Comparison of ENCODE assay signal across 7 mouse cellular contexts in the genomic region with DNA sequence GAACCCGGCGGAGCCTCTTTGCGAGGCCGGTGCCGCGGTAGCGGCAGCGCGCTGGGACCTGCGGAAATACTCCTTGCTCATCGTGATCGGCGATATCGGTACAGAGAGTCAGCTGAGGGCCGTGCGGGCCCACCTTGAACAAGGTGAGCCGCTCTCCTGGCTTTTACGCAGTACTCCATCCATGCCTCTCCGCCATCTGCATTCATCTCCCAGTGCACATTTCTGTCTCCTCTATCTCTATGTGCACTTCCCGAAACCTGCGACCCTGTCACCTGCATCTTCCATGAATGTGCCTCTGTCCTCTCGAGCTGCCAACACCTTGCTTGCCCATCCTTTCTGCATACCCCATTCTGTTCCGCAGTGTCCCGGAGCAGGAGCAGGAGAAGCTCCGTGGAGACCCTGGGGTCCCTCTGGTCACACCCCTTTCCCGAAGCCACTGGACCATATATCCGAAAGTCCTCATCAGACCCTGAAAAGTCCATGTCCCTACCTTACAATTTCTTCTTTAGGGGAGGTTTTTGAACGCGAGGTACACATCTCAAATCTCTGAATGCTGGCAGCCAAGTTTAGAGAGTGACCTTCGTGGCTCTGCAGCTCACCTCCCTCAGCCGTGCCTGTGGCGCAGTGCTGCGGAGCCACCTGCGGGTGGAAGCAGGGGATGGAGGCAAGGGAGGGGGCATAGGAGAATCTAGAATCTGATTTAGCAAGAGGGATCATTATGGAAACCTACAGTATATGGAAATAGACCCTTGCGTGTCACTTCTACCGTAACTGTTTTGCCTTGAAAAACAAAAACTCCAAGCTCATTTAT. TPM values are rescaled to one million over a fixed set of nuclear protein-coding genes. Genes with fewer than 3 reads are reported as not detected.
DNase-seq lines count a peak whose midpoint lies in the region; ATAC-seq and TF ChIP-seq lines count a peak whose summit lies in the region.

No protein-coding gene starts in this region.

- peak; percentile 60 for ATAC-seq in forebrain, embryonic 12.5 days (ENCODE audit: low FRiP score)
- no peak for ATAC-seq in liver, embryonic 12.5 days

- no peaks in the 10 kb centered on the region for H3K36me3 ChIP-seq in forebrain, embryonic 12.5 days (replicated peaks)
- no peaks in the 10 kb centered on the region for H3K36me3 ChIP-seq in liver, embryonic 12.5 days

- no peak for DNase-seq in layer of hippocampus, adult 2 months (ENCODE audit: low spot score in 2 of 2)
- DNase-seq in layer of hippocampus, adult 8-10 months (ENCODE audit: low spot score in 2 of 2) = no peak
- peak; percentile 69 for DNase-seq in brain, adult 2 months (ENCODE audit: low read depth, low spot score)
- peak; percentile 51 for DNase-seq in thymus, postnatal 4 days
- no peak for DNase-seq in layer of hippocampus, postnatal 36 days

- H3K4me1 ChIP-seq in forebrain, embryonic 12.5 days = peaks cover 45% of the 10 kb centered on the region
- H3K4me1 ChIP-seq in liver, embryonic 12.5 days = peaks cover 25% of the 10 kb centered on the region

- WGBS in forebrain, embryonic 12.5 days = 3% methylated on average over 36 of the region's 36 CpGs
- WGBS in liver, embryonic 12.5 days (ENCODE audit: insufficient replicate concordance) = 6% methylated on average over 36 of the region's 36 CpGs

- TF ChIP-seq CTCF in layer of hippocampus, adult 2 months (conservative IDR thresholded peaks at IDR 0.05) = peak; percentile 59

- H3K9ac ChIP-seq in forebrain, embryonic 12.5 days = peak overlapping the region; percentile 67
- H3K9ac ChIP-seq in liver, embryonic 12.5 days = peak overlapping the region; percentile 44

- H3K27me3 ChIP-seq in forebrain, embryonic 12.5 days = no peaks in the 10 kb centered on the region
- peaks cover 77% of the 10 kb centered on the region for H3K27me3 ChIP-seq in liver, embryonic 12.5 days (replicated peaks)

- no peaks in the 10 kb centered on the region for H3K9me3 ChIP-seq in forebrain, embryonic 12.5 days
- H3K9me3 ChIP-seq in liver, embryonic 12.5 days (replicated peaks) = no peaks in the 10 kb centered on the region

- peak overlapping the region; percentile 91 for H3K27ac ChIP-seq in layer of hippocampus, adult 2 months
- no peak overlapping the region for H3K27ac ChIP-seq in forebrain, embryonic 12.5 days
- H3K27ac ChIP-seq in liver, embryonic 12.5 days = no peak overlapping the region

- peak overlapping the region; percentile 65 for H3K4me3 ChIP-seq in layer of hippocampus, adult 2 months
- H3K4me3 ChIP-seq in forebrain, embryonic 12.5 days (replicated peaks) = peak overlapping the region; percentile 54
- peak overlapping the region; percentile 63 for H3K4me3 ChIP-seq in liver, embryonic 12.5 days

- peak overlapping the region; percentile 81 for H3K4me2 ChIP-seq in forebrain, embryonic 12.5 days
- H3K4me2 ChIP-seq in liver, embryonic 12.5 days = peak overlapping the region; percentile 93

RNA-seq across cellular contexts. Expression of a gene that starts 0.5 kb away (rescaled TPM):
- total RNA-seq in layer of hippocampus, adult 2 months (2021) = 100 to 1,000 TPM; 622 to 629 TPM
- 100 to 1,000 TPM; 585 to 644 (median 617) TPM for total RNA-seq in layer of hippocampus, adult 8-10 months (2022)
- 9.3 and 12.7 TPM in 2 replicates for polyA plus RNA-seq in forebrain, embryonic 12.5 days (2016; fragmentation: Nextera tagmentation; extraction: Ambion mirVana)
- 0.25 and 0.29 TPM in 2 replicates for polyA plus RNA-seq in liver, embryonic 12.5 days (2016; fragmentation: Nextera tagmentation; extraction: Ambion mirVana)
- total RNA-seq in layer of hippocampus, postnatal 36 days (2021) = 100 to 1,000 TPM; 556 to 596 TPM

RNA-seq across cellular contexts. Expression of a gene that starts 18.7 kb away (rescaled TPM):
- 100 to 1,000 TPM; 148 to 162 TPM for total RNA-seq in layer of hippocampus, adult 2 months (2021)
- total RNA-seq in layer of hippocampus, adult 8-10 months (2022) = 100 to 1,000 TPM; 144 to 183 (median 161) TPM
- polyA plus RNA-seq in forebrain, embryonic 12.5 days (2016; fragmentation: Nextera tagmentation; extraction: Ambion mirVana) = 216 and 229 TPM in 2 replicates
- 22.2 and 23.3 TPM in 2 replicates for polyA plus RNA-seq in liver, embryonic 12.5 days (2016; fragmentation: Nextera tagmentation; extraction: Ambion mirVana)
- 100 to 1,000 TPM; 145 to 163 TPM for total RNA-seq in layer of hippocampus, postnatal 36 days (2021)

Comparison
In these comparisons a context has a peak if more than half of its experiments do, and no peak if none do; other contexts are left out.
1. DNase-seq: peak in brain, adult 2 months (single experiment) and thymus, postnatal 4 days (single experiment); none in layer of hippocampus, adult 2 months (0 of 2), layer of hippocampus, adult 8-10 months (0 of 2) and layer of hippocampus, postnatal 36 days (0 of 2).
2. Peak in every context shown above with its lines, with median percentiles within 50 percentile points of each other: H3K4me3 ChIP-seq.